Mouse (Mus musculus) hindbrain, embryonic 11.5 days (tissue): ENCODE results near the gene Pbx2. TPM values are rescaled to one million over a fixed set of nuclear protein-coding genes. Genes with fewer than 3 reads are reported as not detected.

Source experiments
- ATAC-seq: fragments of 200-750 bp; cut with Nextera tagmentation; 2 replicates; pipeline ENCODE4 v1.8.0; 2017; ENCODE audit warnings: mild to moderate bottlenecking, moderate TSS enrichment, moderate library complexity; ENCODE audit not compliant: low FRiP score
- DNase-seq: peaks from one replicate; pipeline ENCODE4 v3.0.0-alpha.2; 2015; ENCODE audit warnings: low spot score
- H3K27ac ChIP-seq: fragments of 300-500 bp; sonication (generic); 2 replicates; pipeline ENCODE4 v1.5.1; 2014; ENCODE audit warnings: mild to moderate bottlenecking, low read depth, low read length
- H3K27me3 ChIP-seq: fragments of 300-500 bp; sonication (generic); 2 replicates; pipeline ENCODE4 v1.6.1; 2014; ENCODE audit warnings: mild to moderate bottlenecking, low read length, moderate library complexity, mixed read lengths; ENCODE audit not compliant: control insufficient read depth, insufficient read depth
- H3K36me3 ChIP-seq: fragments of 300-500 bp; sonication (generic); 2 replicates; pipeline ENCODE4 v1.6.1; 2014; ENCODE audit warnings: mild to moderate bottlenecking, low read length, moderate library complexity, mixed read lengths; ENCODE audit not compliant: control insufficient read depth, insufficient read depth
- H3K4me1 ChIP-seq: fragments of 300-500 bp; sonication (generic); replicated peaks from 2 replicates; pipeline ENCODE4 v1.6.1; 2014; ENCODE audit warnings: low read length, mixed read lengths; ENCODE audit not compliant: control insufficient read depth, insufficient read depth
- H3K4me2 ChIP-seq: fragments of 300-500 bp; sonication (generic); replicated peaks from 2 replicates; pipeline ENCODE4 v1.6.1; 2014; ENCODE audit warnings: mild to moderate bottlenecking, low read depth, low read length
- H3K4me3 ChIP-seq: fragments of 300-500 bp; sonication (generic); 2 replicates; pipeline ENCODE4 v1.5.1; 2014; ENCODE audit warnings: low read depth, low read length
- H3K9ac ChIP-seq: fragments of 300-500 bp; sonication (generic); 2 replicates; pipeline ENCODE4 v1.6.1; 2014; ENCODE audit warnings: low read depth, low read length
- H3K9me3 ChIP-seq: fragments of 300-500 bp; sonication (generic); 2 replicates; pipeline ENCODE4 v1.6.1; 2016; ENCODE audit warnings: low read length; ENCODE audit not compliant: control insufficient read depth
- WGBS: fragments of 180-500 bp; shearing (Covaris S2); extraction: QIAGEN DNeasy Blood & Tissue Kit; methylation state at CpG from one replicate; pipeline ENCODE4 v1.1.7; 2014; 5-methylcytosine and 5-hydroxymethylcytosine counted together
- polyA plus RNA-seq: library from polyadenylated mRNA; unstranded; fragments of >200 nt; fragmentation: Nextera tagmentation; extraction: Ambion mirVana; gene quantifications from 2 replicates; pipeline ENCODE4 v1.2.1, GENCODE M21; 2014

Pbx2 gene
- polyA plus RNA-seq, 1 experiment from 2014 or later: 17.3 TPM

GRCm38 (mm10) chr17:34559116-34559515, 31.9 kb upstream of the Pbx2 start:
- no peak overlapping the region for H3K27ac ChIP-seq
- ATAC-seq (no peak), DNase-seq (no peak)
- H3K9me3 ChIP-seq: no peaks in the 10 kb centered on the region
- H3K27me3 ChIP-seq: no peaks in the 10 kb centered on the region
- WGBS: 83% methylated on average over 7 of the region's 7 CpGs
- no peak overlapping the region for H3K4me2 ChIP-seq
- no peak overlapping the region for H3K4me3 ChIP-seq
- H3K4me1 ChIP-seq: peaks cover under 1% of the 10 kb centered on the region; the same call in 1 of the 2 replicates
- H3K36me3 ChIP-seq: no peaks in the 10 kb centered on the region
- no peak overlapping the region for H3K9ac ChIP-seq

GRCm38 (mm10) chr17:34559895-34560294, 31.2 kb upstream of the Pbx2 start:
- H3K4me2 ChIP-seq: no peak overlapping the region
- no peak overlapping the region for H3K9ac ChIP-seq
- DNase-seq (no peak), ATAC-seq (no peak)
- H3K36me3 ChIP-seq: no peaks in the 10 kb centered on the region
- H3K9me3 ChIP-seq: no peaks in the 10 kb centered on the region
- no peak overlapping the region for H3K4me3 ChIP-seq
- H3K27ac ChIP-seq: no peak overlapping the region
- peaks cover 3% of the 10 kb centered on the region; the same call in 1 of the 2 replicates for H3K4me1 ChIP-seq
- 0 out of 2 replicates have a peak, but pooled peaks cover 2% of the 10 kb centered on the region for H3K27me3 ChIP-seq
- WGBS: 27% methylated on average over 15 of the region's 15 CpGs

- Histone ChIP-seq H3K4me3 (no peak overlapping the region), H3K36me3 (no peaks in the 10 kb centered on the region), H3K4me2 (no peak overlapping the region), H3K27ac (no peak overlapping the region), H3K9ac (no peak overlapping the region), H3K9me3 (no peaks in the 10 kb centered on the region), H3K27me3 (0 out of 2 replicates have a peak, but pooled peaks cover 2% of the 10 kb centered on the region), H3K4me1 (peaks cover 3% of the 10 kb centered on the region; the same call in 1 of the 2 replicates)
- ATAC-seq (no peak), DNase-seq (no peak)
- 88% methylated on average over 6 of the region's 6 CpGs for WGBS
Observed at GRCm38 (mm10) chr17:34560438-34560837, 30.6 kb upstream of the Pbx2 start.

- Histone ChIP-seq H3K27ac (no peak overlapping the region), H3K9ac (no peak overlapping the region), H3K36me3 (no peaks in the 10 kb centered on the region), H3K27me3 (0 out of 2 replicates have a peak, but pooled peaks cover 2% of the 10 kb centered on the region), H3K4me1 (peaks cover 3% of the 10 kb centered on the region; the same call in 1 of the 2 replicates), H3K4me2 (no peak overlapping the region), H3K4me3 (no peak overlapping the region), H3K9me3 (no peaks in the 10 kb centered on the region)
- ATAC-seq (no peak), DNase-seq (no peak)
- 60% methylated on average over 8 of the region's 8 CpGs for WGBS
Observed at GRCm38 (mm10) chr17:34561200-34561599, 29.9 kb upstream of the Pbx2 start.

DNA sequence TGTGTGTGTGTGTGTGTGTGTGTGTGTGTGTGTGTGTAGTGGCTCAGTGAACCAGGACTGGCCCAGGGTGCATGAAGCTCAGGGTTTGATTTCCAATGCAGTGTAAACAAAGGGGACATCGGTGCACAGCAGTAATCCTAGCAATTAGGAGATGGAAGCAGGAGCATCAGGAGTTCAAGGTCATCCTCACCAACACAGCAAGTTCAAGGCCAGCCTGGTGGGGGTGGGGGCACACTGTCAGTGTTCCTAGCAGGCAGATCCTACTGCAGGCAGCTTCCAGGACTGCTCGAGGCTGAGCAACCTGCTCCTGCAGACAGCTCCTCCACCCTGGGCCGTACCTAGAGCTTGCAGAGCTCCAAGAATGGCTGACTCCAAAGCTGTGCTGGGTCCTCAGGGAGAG, 28.5 kb upstream of the Pbx2 start:
- WGBS: 87% methylated on average over 3 of the region's 3 CpGs
- Histone ChIP-seq H3K4me3 (no peak overlapping the region), H3K9ac (no peak overlapping the region), H3K27ac (no peak overlapping the region), H3K9me3 (no peaks in the 10 kb centered on the region), H3K36me3 (no peaks in the 10 kb centered on the region), H3K27me3 (0 out of 2 replicates have a peak, but pooled peaks cover 2% of the 10 kb centered on the region), H3K4me2 (no peak overlapping the region), H3K4me1 (peaks cover 3% of the 10 kb centered on the region; the same call in 1 of the 2 replicates)
- no peak for DNase-seq
- no peak for ATAC-seq

GRCm38 (mm10) chr17:34563354-34563753, 27.7 kb upstream of the Pbx2 start:
- peaks cover 3% of the 10 kb centered on the region; the same call in 1 of the 2 replicates for H3K4me1 ChIP-seq
- no peaks in the 10 kb centered on the region for H3K9me3 ChIP-seq
- H3K4me3 ChIP-seq: no peak overlapping the region
- no peak overlapping the region for H3K27ac ChIP-seq
- ATAC-seq: no peak
- no peaks in the 10 kb centered on the region for H3K36me3 ChIP-seq
- DNase-seq: no peak
- no peak overlapping the region for H3K9ac ChIP-seq
- 74% methylated on average over 11 of the region's 11 CpGs for WGBS
- H3K27me3 ChIP-seq: 0 out of 2 replicates have a peak, but pooled peaks cover 2% of the 10 kb centered on the region
- H3K4me2 ChIP-seq: no peak overlapping the region

- Histone ChIP-seq H3K9ac (peak within 1 kb of the TSS; percentile 47; the same call in 1 of the 2 replicates), H3K27ac (0 out of 2 replicates have a peak within 1 kb of the TSS, but pooled peaks have one; percentile 42), H3K27me3 (0 out of 2 replicates have a peak, but pooled peaks cover 2% of the 10 kb centered on the region), H3K9me3 (no peaks in the 10 kb centered on the region), H3K4me3 (no peak within 1 kb of the TSS), H3K4me1 (peaks cover 3% of the 10 kb centered on the region; the same call in 1 of the 2 replicates), H3K36me3 (no peaks in the 10 kb centered on the region), H3K4me2 (no peak within 1 kb of the TSS)
- ATAC-seq: no peak; the same call in 1 of the 2 replicates
- WGBS: 15% methylated on average over 6 of the region's 6 CpGs
- DNase-seq: peak; percentile 17
Observed at GRCm38 (mm10) chr17:34564003-34564421, 27.1 kb upstream of the Pbx2 start, which contains the start of gene Notch4. TSS of gene Notch4 (plus strand) at chr17:34564268.

GRCm38 (mm10) chr17:34564796-34565195, 26.3 kb upstream of the Pbx2 start:
- Histone ChIP-seq H3K36me3 (no peaks in the 10 kb centered on the region), H3K27me3 (0 out of 2 replicates have a peak, but pooled peaks cover 2% of the 10 kb centered on the region), H3K9ac (peak overlapping the region; percentile 47; the same call in 1 of the 2 replicates), H3K4me3 (no peak overlapping the region), H3K4me2 (no peak overlapping the region), H3K4me1 (peaks cover 3% of the 10 kb centered on the region; the same call in 1 of the 2 replicates), H3K27ac (no peak overlapping the region), H3K9me3 (no peaks in the 10 kb centered on the region)
- WGBS: 54% methylated on average over 3 of the region's 3 CpGs
- no peak for ATAC-seq
- DNase-seq: no peak

DNA sequence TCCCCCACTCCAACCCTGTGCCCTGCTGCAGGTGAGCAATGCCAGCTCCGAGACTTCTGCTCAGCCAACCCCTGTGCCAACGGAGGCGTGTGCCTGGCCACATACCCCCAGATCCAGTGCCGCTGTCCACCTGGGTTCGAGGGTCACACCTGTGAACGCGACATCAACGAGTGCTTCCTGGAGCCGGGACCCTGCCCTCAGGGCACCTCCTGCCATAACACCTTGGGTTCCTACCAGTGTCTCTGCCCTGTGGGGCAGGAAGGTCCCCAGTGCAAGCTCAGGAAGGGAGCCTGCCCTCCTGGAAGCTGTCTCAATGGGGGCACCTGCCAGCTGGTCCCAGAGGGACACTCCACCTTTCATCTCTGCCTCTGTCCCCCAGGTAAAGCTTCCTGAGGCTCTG, 23.8 kb upstream of the Pbx2 start:
- H3K4me1 ChIP-seq: peaks cover 3% of the 10 kb centered on the region; the same call in 1 of the 2 replicates
- 0 out of 2 replicates have a peak, but pooled peaks cover 2% of the 10 kb centered on the region for H3K27me3 ChIP-seq
- no peak for DNase-seq
- 61% methylated on average over 9 of the region's 9 CpGs for WGBS
- H3K9ac ChIP-seq: no peak overlapping the region
- no peak overlapping the region for H3K4me3 ChIP-seq
- no peak overlapping the region for H3K4me2 ChIP-seq
- H3K27ac ChIP-seq: no peak overlapping the region
- no peak for ATAC-seq
- H3K36me3 ChIP-seq: no peaks in the 10 kb centered on the region
- H3K9me3 ChIP-seq: no peaks in the 10 kb centered on the region
